Mouse (Mus musculus) retina, postnatal 7 days (tissue): ENCODE data around the gene Slc43a1.

Experiments
- DNase-seq: peaks from one replicate; pipeline ENCODE4 v3.0.0-alpha.2; 2012; ENCODE audit warnings: low read depth, low spot score

Gene Slc43a1

GRCm38 (mm10) chr2:84827283-84827920 is 11.2 kb upstream of the Slc43a1 start:
- DNase-seq: no peak

GRCm38 (mm10) chr2:84831666-84832391 is 6.8 kb upstream of the Slc43a1 start:
- DNase-seq: peak; percentile 76

- DNase-seq: no peak
Measured at GRCm38 (mm10) chr2:84837107-84837506, 1.5 kb upstream of the Slc43a1 start.

- DNase-seq: no peak
Measured at GRCm38 (mm10) chr2:84837817-84838592, 645 bp upstream of the Slc43a1 start.

- DNase-seq: no peak
Measured at GRCm38 (mm10) chr2:84838993-84839980, 637 bp downstream of the Slc43a1 start.

- DNase-seq: no peak
Measured at GRCm38 (mm10) chr2:84840016-84840747, 1.5 kb downstream of the Slc43a1 start.

- DNase-seq: no peak
Measured at GRCm38 (mm10) chr2:84840748-84841563, 2.3 kb downstream of the Slc43a1 start.

GRCm38 (mm10) chr2:84841905-84842304 is 3.3 kb downstream of the Slc43a1 start:
- no peak for DNase-seq

- no peak for DNase-seq
Measured at GRCm38 (mm10) chr2:84843654-84844053, 5.0 kb downstream of the Slc43a1 start.

GRCm38 (mm10) chr2:84845226-84845625 is 6.6 kb downstream of the Slc43a1 start:
- no peak for DNase-seq

- no peak for DNase-seq
Measured at GRCm38 (mm10) chr2:84850407-84851129, 11.9 kb downstream of the Slc43a1 start.

- no peak for DNase-seq
Measured at GRCm38 (mm10) chr2:84851130-84852040, 12.7 kb downstream of the Slc43a1 start.

- no peak for DNase-seq
Measured at GRCm38 (mm10) chr2:84855732-84856131, 17.1 kb downstream of the Slc43a1 start.

- no peak for DNase-seq
Measured at GRCm38 (mm10) chr2:84858551-84858950, 19.9 kb downstream of the Slc43a1 start.

GRCm38 (mm10) chr2:84859991-84860780 is 21.5 kb downstream of the Slc43a1 start:
- DNase-seq: no peak

GRCm38 (mm10) chr2:84861430-84861829 is 22.8 kb downstream of the Slc43a1 start:
- no peak for DNase-seq

GRCm38 (mm10) chr2:84862231-84862630 is 23.6 kb downstream of the Slc43a1 start:
- DNase-seq: no peak
